Mouse (Mus musculus) CH12F3 (cell line): ENCODE measurements at regions not wholly inside any gene's neighbourhood (a gene's known extent, or its start where the extent isn't known, plus 50 kb on each side); places are given as distances from the start of the nearest gene placed in this dataset.

ENCODE experiments used
- in situ Hi-C: fragments of 300-500 bp; cut with MboI; formaldehyde crosslinking; loops from 2 replicates; pipeline ENCODE4 v1.14.3; 2020; ENCODE audit warnings: low sequenced_read_pairs

DNA sequence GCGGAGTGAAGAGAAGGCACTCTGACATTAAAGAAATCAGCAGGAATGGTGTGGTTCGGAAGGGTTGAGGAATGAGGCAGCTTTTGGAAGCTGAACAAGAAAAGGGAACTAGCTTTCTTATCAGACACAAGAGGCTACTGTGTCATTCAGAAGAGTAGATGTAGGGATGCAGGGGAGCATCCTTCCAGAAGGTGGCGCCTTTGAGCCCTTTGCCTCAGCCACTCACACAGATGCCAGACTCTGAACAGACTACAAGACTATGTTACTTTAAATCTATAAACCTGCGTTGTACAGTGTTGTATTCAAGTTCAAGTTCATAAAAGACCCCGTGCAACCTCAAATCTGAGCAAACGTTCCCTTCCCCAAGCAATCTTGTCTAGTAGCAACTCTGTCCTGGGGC lies 128.9 kb downstream of the Kap start:
- in situ Hi-C loops = loop anchor here (25.0 kb wide), 1 partner anchor 138 kb away; the partner anchor contains the start of gene Kap

DNA sequence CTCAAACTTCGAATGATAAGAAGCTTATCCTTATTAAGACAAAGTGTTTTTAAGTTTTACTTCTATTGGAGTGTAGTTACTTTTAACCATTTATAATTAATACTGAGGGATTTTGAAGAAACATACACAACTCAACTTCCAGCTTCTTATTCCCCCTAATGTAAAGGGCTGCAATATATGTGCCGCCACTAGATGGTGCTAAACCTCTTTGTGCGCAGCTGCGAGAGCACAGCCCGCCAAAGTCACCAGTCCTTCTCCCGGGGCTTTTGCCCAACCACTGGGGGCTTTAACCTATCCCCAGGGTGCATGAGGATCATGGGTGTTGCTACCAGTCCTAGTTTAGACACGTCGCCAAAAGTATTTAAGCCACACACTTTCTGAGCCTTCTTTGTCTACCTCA lies 146.8 kb downstream of the Kap start:
- in situ Hi-C loops = loop anchor here (25.0 kb wide), 1 partner anchor 156 kb away; the partner anchor contains the start of gene Kap

DNA sequence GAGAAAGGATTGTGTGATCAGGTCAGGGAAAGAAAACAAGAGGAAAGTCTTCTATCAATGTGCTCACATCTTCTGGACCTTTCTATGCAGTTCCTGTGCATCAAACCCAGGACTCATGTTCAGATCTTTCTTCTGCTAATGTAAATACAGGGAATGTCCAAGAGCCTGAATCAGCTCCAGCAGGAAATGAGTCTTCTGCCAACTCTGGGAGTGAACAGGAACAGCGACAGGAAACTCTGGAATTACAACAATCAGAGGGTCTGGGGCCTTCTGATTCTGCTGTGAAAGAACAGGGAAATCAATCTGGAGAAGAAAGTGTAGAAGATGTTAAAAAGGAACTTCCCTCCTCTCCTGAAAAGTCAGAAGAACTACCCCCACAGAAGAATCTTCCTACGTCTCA lies 151.9 kb downstream of the Kap start:
- in situ Hi-C loops = loop anchor here (25.0 kb wide), 1 partner anchor 161 kb away; the partner anchor contains the start of gene Kap
